Mouse (Mus musculus) yolk sac, embryonic 10.5 days (tissue): ENCODE results near the gene Rnf152.

Experiments
- DNase-seq: peaks from one replicate; pipeline ENCODE4 v3.0.0-alpha.2; 2017; ENCODE audit warnings: low spot score

Gene Rnf152

DNA sequence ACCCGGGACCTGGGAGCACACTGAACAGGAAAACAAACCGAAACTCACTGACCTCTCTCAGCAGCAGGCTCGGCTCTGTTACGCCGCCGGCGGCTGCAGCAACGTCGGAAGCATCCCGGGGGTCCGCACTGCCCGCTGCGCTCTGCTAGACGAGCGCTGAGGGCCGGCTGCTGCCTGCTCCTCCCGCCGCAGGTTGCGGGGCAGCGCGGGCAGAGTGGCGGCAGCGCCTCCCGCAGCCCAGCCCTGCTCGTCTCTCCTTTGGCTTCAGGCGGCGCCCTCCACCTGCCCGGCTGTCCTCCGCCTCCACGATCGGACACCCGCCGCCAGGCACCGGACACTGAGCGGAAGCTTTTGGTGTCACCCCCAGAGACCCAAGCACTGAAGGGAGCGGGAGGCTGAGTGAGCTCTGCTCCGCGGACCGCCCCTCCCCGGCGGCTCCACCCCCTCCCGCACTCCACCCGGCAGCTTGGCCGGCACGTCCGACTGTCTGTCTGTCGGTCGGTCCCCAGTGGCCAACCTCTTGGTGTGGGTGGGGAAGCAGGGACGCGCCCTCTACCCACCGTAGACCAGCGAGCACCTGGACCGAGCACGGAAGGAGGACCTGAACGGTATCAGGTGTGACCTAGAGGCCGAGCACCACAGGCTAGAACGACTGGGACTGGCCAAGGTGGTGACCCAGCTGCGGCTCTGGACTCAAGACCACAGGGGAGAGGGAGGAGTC, at the start of gene Rnf152:
Gene Rnf152 (minus strand): TSS at position 420 of the 721 bp plus-strand sequence.
- DNase-seq, result peak; percentile 51

DNA sequence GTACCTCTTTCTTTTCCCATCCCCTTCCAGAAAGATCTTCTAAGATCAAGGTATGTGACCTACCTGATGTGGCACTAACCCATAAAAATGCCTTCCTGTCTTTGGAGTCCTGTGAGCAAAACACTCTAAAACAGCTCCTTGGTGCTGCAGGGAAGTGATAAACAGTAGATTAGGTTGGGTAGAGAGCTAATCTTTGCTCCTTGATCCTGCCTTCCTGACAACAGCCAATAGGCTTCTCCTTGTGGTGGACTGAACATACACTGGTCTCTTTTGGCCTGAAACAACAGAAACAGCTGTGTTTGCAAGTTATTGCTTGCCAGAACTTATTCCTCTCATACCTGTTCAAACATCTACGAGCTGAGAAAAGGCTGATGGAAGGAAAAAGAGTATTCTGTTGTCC, 46.3 kb upstream of the Rnf152 start:
- DNase-seq, result no peak

DNA sequence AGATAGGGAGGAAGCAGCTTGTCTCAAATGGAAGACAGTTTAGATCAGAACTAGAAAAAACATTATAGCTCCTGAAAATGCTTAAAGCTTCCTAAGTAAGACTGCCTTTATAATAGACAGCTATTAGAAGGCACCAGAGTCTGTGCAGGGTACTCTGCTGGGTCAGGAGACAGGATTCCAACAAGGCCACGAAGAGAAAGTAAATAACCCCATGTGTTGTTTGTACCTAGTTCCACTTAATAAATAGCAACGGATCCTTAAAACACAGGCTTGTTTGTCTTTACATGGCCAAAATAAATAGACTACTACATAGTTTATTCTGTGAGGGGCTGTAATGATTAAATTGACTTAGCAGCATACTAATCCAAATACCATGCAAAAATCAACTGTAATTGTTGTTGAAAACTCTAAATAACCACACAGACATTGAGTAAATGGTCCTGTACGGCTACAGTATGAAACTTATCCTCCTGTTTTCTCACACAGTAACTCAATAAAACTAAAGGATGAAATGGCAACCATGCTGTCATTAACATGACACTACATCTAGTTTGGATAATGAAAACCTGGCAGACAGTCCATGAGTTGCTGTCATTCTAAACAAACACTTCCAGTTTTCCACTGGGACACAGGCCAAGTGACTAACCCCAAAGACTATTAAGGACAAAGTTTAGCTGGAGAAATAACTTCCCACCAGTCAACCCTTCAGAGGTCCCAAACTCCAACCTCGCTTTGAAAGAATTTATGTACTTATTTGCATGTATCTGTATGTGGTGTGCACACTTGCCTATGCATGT, 27.8 kb upstream of the Rnf152 start:
- no peak for DNase-seq

DNA sequence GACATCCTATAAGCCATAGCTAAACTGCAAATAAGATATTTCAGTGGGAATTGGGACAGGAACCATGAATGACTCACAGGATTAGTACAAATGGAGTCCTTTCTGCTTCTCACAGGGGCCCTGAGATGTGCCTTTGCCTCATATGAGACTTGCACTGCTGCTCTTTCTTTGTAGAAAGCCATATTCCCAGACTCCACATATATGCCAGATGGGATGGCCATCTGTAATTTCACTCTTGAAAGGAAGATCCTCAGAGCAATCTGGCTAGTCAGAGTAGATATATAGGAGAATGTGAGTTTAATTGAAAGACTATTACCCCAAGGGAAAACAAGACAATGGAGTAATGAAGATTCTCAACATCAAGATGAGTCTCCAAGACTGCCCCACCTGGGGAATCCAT, 21.0 kb upstream of the Rnf152 start:
- DNase-seq, result no peak

DNA sequence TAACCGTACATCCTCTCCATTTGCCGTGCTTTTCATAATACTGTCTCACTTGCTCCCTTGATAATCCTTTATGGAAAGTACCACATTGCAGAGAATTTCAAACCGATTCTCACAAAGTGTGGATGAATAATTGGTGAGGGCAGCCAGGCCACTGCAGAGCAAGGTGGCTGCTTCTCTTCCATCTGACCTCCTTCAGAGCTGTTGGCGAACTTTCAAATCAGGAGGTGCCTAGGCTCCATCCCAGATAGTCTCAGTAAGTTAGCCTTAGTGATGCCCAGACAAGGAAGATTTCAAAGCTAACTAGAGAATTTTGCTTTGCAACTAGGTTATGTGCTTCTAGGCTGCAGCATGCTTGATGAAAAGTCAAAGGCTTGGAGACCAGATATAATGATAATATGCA, 18.1 kb upstream of the Rnf152 start:
- DNase-seq, result no peak

DNA sequence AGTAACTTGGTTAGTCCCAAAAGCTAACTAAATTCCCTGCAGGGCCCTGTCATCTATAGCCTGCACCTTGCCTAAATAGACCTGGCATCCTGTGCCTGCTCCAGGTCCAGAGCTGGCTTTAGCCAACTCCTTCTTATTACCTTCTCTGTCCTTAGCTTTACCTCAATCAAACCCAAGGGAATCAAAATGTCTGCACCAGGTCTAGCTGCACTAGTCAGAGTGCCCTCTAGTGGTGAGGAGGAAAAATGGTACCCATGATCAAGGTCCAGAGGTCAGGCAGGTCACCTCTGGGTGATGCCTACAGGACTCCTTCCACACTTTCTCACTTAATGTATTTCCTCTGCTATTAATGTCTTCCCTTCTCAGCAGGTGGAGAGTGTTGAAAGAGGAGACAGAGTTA, 6.2 kb upstream of the Rnf152 start:
- DNase-seq, result no peak

DNA sequence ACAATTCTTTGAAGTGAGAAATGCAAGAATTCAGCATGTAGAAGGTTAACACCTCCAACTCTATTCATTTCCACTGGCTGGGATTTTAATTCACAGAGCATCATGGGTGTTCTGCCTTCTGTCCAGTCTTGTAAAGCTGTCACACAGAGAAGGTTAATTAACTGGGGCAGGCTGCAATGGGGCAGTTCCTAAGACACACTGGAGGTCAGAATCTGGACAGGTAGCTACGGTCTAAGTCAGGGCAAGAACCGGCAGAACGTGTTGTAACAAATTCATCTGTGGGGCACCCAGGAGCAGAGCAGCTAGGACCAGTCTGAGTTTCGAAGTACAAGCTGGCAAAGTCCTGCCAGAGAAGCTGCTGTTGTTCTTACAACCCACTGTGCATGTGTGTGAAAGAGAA, 2.4 kb upstream of the Rnf152 start:
- DNase-seq, result no peak

DNA sequence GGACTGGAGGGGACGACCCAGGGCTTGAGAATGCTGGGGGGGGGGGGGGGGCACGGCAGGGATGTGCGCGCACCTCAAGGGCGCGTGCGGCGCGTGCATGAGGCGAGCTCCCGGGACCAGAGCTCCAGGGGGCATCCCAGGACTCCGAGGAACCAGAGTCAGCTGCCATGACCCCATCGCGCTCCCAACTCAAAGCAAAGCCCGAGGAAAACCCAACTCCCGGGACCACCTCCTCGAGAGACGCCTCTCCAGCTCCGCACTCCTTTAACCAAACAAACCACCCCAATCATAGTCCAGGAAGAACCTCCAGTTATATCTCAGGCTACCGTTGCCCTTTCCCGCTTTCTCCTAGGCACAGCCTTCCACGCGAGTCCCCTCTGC, 610 bp downstream of the Rnf152 start:
- DNase-seq, result peak; percentile 3

DNA sequence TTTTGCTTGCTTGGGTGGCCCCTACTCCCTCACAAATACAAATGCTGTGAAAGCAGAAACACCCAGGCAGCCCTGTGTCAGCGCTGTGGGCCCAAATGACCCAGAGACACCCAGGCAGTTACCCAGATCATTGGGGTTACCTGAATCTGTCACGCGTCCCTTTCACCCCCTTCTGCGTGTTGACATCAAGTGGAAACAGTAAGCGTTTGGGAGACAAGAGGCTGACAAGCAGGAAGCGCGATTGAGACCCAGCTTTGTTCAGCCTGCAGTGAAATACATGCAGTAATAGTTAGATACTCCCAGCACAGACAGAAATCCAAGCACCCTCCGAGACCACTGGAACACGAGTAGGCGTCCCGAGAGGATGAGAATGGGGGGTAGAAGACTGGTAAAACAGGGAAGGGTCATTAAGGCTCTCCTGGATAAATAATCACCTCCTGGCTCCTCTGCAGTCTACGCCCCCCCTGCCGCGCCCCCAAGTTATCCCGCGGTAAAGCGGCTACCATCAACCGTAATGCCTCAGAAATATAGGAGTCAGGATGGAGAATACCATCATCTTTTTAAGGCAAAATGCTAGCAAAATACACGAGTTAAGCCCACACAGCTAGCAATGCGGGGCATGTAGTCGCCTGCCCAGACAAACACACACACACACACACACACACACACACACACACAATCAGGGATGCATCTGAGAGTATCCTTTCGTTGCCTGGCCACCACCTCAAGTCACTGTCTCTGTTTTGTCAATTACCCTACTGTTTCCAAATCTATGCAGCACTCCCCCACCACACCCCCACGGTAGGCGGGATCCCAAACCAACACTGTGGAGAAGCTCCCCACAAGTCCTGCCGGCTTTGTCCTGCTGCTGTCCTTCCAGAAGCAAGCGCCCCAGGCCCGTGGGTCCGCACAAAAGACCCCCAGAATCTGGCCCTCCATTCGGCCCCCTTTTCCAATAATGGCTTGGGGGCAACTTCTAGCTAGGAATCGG, 1.3 kb downstream of the Rnf152 start:
- no peak for DNase-seq

DNA sequence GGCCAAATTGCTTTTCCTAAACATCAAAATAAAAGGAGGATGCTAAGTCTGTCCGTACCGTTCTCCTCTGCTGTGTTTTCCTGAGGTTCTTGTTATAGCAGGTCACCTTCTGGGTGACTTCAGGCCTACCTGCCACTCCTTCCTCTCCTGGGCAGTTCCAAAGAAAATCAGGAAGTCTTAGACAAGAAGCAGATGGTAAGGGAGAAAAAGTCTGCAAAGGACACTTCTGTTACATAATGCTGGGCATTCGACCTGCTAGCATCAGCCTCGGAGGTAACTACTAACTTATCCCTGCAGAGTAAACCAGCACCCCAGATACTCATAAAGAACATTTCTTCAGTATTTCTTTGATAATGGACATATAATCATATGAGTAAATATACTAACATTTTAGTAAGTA, 4.7 kb downstream of the Rnf152 start:
- no peak for DNase-seq

DNA sequence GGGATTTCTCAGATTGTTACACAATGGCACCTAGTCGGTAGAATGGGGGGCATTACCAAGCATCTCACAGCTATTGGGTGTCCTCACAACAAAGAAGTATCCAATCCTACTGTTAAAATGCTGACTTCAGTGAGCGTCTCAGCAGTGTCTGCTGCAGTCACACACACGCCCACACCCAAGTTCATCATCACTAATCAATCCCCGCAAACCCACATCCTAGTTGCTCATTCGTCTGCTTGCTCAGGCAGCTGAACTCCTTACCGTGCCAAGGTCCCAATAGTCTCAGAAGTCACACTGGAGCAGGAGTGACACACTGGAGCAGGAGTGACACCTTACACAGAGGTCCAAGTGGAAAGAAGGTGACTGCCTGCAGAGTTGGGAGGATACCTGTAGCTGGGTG, 14.2 kb downstream of the Rnf152 start:
- DNase-seq, result no peak

DNA sequence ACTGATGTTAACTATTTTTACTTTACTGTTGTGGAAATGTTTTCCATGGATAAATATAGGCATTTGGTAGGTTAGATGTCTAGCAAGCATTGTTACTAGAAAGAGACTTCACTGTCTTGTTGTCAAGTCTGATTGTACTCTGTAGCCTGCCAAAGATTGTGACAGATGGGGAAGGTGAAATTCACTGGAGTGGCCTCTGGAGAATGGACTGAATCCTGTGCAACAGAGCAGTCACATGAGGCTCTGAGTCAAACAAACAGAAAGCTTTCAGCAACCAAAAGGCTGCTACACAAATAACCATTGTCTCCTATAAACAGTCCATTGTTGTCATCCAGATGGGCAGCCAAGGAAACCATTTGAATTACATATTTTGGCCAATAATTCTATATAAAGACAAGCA, 15.6 kb downstream of the Rnf152 start:
- no peak for DNase-seq

DNA sequence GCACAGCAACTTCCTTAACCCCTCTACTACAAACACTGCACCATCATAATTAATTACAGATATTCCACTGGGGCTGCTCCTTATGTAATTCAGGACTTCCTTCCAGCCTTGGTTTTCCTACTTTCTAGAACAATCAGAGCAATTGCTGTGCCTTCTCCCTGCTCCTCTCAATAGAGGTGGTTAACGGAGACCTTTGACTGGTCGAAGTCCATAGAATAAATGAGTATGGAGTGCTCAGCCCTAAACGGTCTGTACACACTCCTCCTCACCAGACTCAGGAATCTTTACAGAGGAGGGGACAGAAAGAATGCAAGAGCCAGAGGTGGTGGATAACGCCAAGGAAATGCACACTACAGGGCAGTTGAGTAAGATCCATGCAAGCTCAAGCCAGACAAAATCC, 19.1 kb downstream of the Rnf152 start:
- no peak for DNase-seq

DNA sequence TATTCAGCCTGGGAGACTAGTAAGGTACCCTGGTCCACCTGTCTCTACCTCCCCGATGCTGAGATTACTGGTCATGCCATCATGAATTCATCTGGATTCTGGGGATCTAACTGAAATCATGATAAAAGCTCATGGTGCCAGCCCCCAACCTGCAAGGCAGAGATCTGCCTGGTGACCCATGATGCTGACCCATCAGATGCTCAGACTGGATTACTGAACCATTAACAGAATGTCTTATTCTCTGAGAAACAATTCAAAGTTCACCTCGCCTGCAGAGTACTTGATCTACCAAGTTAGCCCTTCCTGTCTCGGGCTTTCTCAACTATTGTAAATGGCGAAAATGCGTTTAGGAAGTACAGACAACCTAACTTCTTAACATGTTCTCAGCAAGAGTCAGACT, 20.4 kb downstream of the Rnf152 start:
- DNase-seq, result no peak

DNA sequence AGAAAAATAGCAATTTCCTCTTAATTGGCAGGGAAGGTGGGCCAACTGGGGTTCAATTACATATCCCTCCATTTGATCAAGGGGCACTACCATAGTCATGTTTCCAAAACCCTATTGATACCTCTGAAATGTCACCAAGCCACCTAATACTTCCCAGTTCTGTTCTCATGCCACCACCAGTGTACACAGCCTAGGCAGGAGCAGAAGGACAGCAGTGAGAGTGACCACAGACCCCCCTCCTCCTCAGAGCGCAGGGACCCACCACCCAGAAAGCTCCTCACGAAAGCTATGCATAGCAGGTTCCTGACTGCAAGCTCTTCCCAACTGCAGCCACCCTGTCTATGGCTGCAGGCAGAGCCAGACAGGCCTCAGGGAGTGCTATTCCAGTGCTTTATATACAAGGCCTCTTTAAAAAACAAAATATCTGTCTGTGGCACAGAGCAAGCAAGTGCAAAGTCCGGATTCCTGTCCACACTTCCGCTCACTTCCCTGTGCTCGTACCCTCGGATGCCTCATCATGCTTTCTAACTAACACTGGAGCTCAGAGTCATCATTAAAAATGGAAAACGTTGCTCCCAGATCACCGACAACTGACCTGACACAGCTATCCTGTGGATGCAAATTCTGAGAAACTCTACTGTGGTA, 24.3 kb downstream of the Rnf152 start:
- DNase-seq, result no peak

DNA sequence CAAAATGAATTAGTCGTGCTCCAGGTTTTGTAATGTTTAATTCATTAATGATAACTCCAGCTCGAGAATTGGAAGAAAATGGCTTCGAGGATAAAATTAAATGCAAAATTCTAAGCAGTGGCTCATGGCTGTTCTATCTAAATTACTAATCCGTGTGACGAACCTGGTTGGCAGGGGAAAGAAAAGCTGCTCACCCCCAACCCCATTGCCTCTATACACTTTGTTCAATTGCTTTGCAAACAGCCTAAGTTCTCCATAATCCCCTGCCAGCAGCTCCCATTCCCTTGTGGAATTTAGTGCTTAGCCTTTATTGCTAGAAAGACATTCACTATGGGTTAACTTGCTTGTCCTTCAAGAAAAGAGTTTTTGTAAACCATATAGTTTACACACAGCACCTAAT, 24.9 kb downstream of the Rnf152 start:
- no peak for DNase-seq

DNA sequence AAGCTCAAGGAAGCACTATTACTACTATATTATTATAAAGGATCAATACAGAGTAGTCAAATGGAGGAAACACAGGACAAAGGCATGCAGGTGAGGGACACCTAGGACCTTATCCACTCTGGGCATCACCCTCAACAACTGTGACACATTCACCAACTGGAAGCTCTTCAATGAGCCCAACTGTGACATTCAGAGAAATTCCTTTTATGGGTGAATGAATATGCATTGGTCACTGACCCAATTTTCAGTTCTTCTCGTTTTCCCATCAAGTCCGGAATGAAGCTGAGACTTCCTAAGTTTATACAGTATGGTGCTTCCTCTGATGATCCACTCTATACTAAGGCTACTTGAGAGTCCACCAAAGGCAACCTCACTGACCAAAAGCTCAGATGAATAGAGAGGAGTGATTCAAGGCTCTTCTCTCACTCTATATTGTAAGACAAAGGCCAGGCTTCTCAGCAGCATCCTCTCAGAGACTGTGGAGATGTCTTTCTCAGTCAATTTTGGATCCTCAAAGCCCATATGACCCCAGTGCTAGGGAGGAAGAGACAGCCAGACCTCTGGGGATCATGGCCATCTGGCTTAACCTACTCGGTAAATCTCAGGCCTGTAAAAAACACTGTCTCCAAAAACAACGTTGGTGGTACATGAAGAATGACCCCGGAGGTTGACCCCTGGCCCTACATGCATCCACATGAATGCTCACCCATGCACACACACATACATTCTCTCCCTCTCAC, 25.8 kb downstream of the Rnf152 start:
- DNase-seq, result no peak

DNA sequence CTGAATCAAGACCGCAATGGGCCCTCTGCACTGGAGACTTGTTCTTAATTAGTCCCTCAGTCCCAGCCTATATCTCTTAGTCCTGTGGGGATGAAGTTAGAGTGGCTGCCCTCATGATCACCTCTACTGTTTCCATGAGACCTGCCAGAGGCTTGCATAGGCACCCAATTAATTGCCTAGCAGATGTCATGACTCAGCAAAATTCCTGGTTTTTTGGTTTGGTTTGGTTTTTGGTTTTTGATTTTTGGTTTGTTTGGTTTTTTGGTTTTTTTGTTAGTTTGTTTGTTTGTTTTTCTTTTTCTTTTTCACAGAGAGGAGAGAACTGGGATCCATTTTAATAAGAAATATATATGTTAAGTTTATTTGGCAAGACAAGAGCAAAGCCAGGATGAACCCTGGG, 28.7 kb downstream of the Rnf152 start:
- DNase-seq, result no peak

DNA sequence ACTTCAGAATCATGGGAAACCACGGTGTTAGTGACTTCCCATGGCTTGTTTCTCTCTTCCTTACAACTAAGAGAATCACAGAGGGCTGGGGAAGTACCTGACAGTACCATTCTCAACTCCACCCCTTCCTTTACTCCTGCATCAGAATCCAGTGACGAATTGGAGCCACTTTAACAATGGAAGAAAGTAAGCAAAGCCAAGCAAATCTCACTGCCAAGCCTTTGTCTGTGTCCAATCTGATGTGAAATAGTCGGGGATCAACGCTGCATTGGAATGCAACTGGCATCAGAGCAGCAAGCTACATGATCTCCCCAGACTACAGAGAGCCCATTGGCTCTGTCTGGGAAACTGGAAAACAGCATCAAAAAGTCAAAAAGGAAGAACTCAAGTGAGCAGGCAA, 31.9 kb downstream of the Rnf152 start:
- no peak for DNase-seq

DNA sequence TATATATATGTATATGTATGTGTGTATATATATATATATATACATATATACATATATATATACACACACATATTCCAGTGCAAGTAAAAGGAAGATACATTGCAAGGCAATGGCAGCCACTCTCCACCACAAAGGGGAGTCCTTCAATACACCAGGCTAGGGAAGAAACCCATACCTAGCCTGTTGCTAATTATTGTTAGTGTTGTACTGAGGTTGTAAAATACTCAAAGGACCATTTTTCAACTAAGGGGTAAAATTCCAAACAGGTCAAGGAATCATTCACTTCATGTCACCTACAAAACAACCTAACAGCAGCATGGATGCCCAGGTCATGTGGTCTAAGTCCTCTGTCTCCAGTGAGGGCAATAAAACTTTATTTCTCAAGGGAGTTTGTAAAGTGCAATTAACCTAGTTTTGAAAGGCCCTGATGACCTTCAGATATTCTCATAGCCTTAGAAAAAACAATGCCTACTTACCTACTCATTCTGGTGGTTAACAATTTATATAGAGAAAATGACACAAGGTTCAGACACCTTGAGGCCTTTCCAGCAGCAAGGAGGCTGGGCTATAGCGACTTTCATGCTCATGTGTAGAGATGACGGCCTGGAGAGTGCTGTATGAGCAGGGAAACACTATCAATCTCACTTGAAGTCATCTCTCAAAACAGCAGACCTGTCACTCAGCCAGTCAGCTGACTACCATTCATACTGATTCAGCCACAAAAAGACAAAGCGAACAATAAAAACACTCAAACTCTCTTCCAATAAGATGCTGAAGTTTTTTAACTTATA, 42.3 kb downstream of the Rnf152 start:
- no peak for DNase-seq

DNA sequence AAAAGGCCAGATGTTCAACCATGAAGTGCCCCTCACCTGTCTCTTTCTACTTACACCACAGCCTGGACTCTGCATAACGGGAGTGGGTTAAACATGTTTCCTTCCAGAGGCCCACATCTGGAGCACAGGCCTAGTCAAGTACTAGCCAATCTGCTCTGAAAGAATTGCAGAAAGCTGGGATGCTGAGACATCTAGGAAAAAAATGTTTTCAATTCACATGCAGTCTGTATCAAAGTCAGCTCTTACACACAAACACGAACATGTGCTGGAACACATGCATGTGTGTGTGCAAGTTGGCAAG, 44.0 kb downstream of the Rnf152 start:
- DNase-seq, result no peak
